Mouse (Mus musculus): ENCODE measurements around the gene Oit3. TPM values are rescaled to one million over a fixed set of nuclear protein-coding genes. Genes with fewer than 3 reads are reported as not detected.

Oit3 gene
- polyA plus RNA-seq (2015; fragmentation: Illumina TruSeq; extraction: RNeasy Lipid Tissue Mini Kit (QIAGEN cat#74804); ENCODE audit: low read depth, low replicate concordance) = not detected

DNA sequence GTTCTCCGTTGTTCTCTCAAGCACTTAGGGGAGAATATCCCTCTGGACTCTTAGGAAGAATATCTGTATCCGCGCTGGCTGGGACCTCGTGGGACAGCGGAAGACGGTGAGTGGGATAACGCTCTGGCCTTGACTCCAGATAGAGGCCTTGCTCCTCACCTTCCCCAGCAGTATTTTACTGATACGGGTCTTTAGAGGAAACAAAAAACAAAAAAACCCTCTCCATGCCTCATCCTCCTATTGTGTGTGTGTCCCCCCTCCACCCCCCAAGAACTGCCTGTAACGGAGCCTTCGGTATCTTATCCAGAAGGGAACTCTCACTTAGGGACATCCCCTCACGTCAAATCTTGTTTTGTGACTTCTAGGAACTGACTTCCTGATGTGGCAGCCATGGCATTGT lies at the start of gene Oit3:
Gene Oit3, minus strand, starts transcription at position 44 of the 400 bp plus-strand sequence.

DNA sequence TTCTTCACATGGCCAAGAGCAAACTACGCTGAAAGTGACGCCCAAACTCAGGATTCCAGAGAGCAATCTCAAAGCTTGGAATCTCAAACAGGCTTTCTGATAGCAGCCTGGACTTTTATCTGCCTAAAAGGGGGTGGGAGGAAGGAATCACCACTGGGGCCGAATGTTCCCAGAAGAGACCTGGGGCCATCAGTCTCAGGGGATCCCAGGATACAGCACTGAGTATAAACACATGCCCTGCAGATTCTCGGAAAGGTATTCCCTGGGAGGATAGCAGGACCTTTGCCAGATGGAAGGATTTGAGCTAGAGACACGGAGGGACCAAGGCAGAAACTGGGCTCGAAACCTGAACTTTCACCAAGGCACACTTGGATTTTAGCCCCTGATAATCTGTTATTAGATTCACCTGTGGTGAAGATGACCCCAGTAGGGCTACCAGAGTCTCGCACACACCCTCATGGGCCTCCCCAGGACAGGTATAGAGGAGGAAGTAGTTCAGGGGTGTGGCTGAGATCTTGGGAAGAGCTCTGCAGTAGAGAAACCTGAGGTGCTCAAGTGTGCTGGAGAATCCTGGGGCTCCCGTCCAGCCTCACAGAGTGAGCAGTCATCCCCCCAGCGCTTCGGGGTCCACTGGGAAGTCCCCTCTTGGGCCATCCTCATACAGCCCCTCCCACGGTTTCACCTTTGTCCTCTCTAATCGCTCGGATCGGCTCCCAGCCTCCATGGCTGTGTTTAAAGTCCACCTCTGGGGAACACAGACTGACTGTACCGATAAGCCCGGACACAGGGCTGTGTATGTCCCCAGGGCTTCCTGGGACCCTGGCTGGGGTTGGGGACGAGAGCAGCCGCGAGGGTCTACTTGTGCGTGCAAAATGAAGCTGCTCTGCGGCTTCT lies 38.4 kb downstream of the Oit3 start, which contains the start of gene Pla2g12b:
Gene Pla2g12b, plus strand, starts transcription at position 762 of the 894 bp plus-strand sequence.

DNA sequence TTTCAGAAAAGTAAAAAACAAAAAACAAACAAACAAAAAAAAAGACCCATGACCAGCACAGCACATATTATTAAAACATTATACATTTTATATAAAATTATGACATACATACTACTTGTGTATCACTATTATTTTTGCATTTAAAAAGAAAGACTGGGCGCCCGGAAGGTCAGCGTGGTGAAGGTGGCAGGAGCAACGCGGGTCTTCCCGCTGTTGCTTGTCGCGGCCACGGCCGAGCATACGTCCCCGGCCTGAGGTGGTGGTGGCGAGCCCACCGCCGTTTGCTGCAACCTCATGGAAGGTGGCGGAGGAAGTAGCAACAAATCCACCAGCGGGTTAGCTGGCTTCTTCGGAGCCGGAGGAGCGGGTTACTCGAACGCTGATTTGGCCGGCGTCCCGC lies 46.1 kb downstream of the Oit3 start, which contains the start of gene Gm10273:
Gene Gm10273, plus strand, starts transcription at position 172 of the 400 bp plus-strand sequence.

Other genes starting within 250 kb of the Oit3 start
- gene Sept10, start 219.9 kb downstream of the Oit3 start, polyA plus RNA-seq (2015; fragmentation: Illumina TruSeq; extraction: RNeasy Lipid Tissue Mini Kit (QIAGEN cat#74804); ENCODE audit: low read depth, low replicate concordance) = 7.8 TPM
- 7.1 TPM for gene Sowahc, start 219.8 kb downstream of the Oit3 start, polyA plus RNA-seq (2015; fragmentation: Illumina TruSeq; extraction: RNeasy Lipid Tissue Mini Kit (QIAGEN cat#74804); ENCODE audit: low read depth, low replicate concordance)
- gene P4ha1, start 118.5 kb downstream of the Oit3 start, polyA plus RNA-seq (2015; fragmentation: Illumina TruSeq; extraction: RNeasy Lipid Tissue Mini Kit (QIAGEN cat#74804); ENCODE audit: low read depth, low replicate concordance) = 44.1 TPM
- 3.7 TPM for gene Gm10273, start 46.1 kb downstream of the Oit3 start, polyA plus RNA-seq (2015; fragmentation: Illumina TruSeq; extraction: RNeasy Lipid Tissue Mini Kit (QIAGEN cat#74804); ENCODE audit: low read depth, low replicate concordance)
- gene Pla2g12b, start 38.1 kb downstream of the Oit3 start, polyA plus RNA-seq (2015; fragmentation: Illumina TruSeq; extraction: RNeasy Lipid Tissue Mini Kit (QIAGEN cat#74804); ENCODE audit: low read depth, low replicate concordance) = not detected
- not detected for gene Gm10322, start 174.3 kb upstream of the Oit3 start, polyA plus RNA-seq (2015; fragmentation: Illumina TruSeq; extraction: RNeasy Lipid Tissue Mini Kit (QIAGEN cat#74804); ENCODE audit: low read depth, low replicate concordance)
- gene Mcu, start 174.9 kb upstream of the Oit3 start, polyA plus RNA-seq (2015; fragmentation: Illumina TruSeq; extraction: RNeasy Lipid Tissue Mini Kit (QIAGEN cat#74804); ENCODE audit: low read depth, low replicate concordance) = 22.3 TPM